Mouse (Mus musculus): ENCODE results near the gene Rpa1. TPM values are rescaled to one million over a fixed set of nuclear protein-coding genes. Genes with fewer than 3 reads are reported as not detected.

Gene Rpa1
- total and polyA plus RNA-seq, 3 experiments: 230 to 357 (median 287) TPM

DNA sequence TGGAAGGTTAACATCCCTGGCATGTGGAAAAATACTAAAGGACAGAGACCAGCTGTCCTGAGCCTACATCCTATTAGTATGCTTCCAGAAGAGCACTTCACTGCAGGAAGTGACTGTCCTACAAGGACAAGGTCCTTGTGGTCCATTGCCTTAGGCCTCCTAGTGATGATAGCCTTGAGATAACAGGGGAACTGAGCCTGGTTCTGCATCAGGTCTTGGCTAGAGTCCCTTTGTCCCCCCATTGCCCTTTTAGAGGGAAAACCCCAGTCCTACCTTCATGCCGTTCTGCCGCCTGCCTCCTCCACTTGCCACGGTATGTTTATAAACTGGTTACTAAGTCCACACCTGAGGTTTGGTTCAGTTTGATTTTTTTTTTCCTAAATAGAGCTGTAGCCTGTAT, 85.9 kb downstream of the Rpa1 start:
- no peaks in the 10 kb centered on the region for H3K9me3 ChIP-seq (replicated peaks; ENCODE audit: low read length)
- in situ Hi-C loops (cut with MboI; ENCODE audit: low pct_ligation_motif_present, low pct_unique_long_range_greater_than_20kb, low sequenced_read_pairs): no loop called here
- H3K79me2 ChIP-seq (replicated peaks; ENCODE audit: control insufficient read depth, extremely low read depth, insufficient read depth, poor library complexity, severe bottlenecking): no peaks in the 10 kb centered on the region
- TF ChIP-seq NELFE (IDR thresholded peaks at IDR 0.05; ENCODE audit: low read depth, low read length) (no peak), MEF2A (IDR thresholded peaks at IDR 0.05; ENCODE audit: borderline replicate concordance, low read depth, low read length) (no peak), ZKSCAN1 (IDR thresholded peaks at IDR 0.05; ENCODE audit: borderline replicate concordance, low read depth, low read length) (no peak), ETS1 (conservative IDR thresholded peaks at IDR 0.05; ENCODE audit: low read depth, low read length) (no peak), MAX (IDR thresholded peaks at IDR 0.05; ENCODE audit: low read length) (no peak), MAZ (IDR thresholded peaks at IDR 0.05; ENCODE audit: low read depth, low read length) (no peak), ZC3H11A (IDR thresholded peaks at IDR 0.05; ENCODE audit: low read depth, low read length) (no peak), SIN3A (IDR thresholded peaks at IDR 0.05; ENCODE audit: low read length) (no peak), MAFK (IDR thresholded peaks at IDR 0.05; ENCODE audit: insufficient replicate concordance, low read length) (no peak), ZMIZ1 (IDR thresholded peaks at IDR 0.05; ENCODE audit: low read depth, low read length) (no peak), CHD1 (IDR thresholded peaks at IDR 0.05; ENCODE audit: low read depth, low read length) (no peak), USF2 (conservative IDR thresholded peaks at IDR 0.05; ENCODE audit: low read depth, low read length) (no peak), IRF4 (IDR thresholded peaks at IDR 0.05; ENCODE audit: low read depth, low read length) (no peak), ELF1 (IDR thresholded peaks at IDR 0.05; ENCODE audit: low read depth, low read length) (no peak), NRF1 (IDR thresholded peaks at IDR 0.05; ENCODE audit: low read depth, low read length) (no peak)
- H3K27me3 ChIP-seq (replicated peaks): peaks cover 5% of the 10 kb centered on the region
- no peak overlapping the region for H3K27ac ChIP-seq (ENCODE audit: insufficient read depth, low read depth)
- H3K36me3 ChIP-seq (replicated peaks in 1 of 2; ENCODE audit: control insufficient read depth in 1 of 2, insufficient read depth in 1 of 2, low read length in 1 of 2): no peaks in the 10 kb centered on the region
- H3K9ac ChIP-seq (ENCODE audit: insufficient read depth, low read depth): no peak overlapping the region
- H3K4me2 ChIP-seq (ENCODE audit: insufficient read depth, low read depth, poor library complexity, severe bottlenecking): no peak overlapping the region
- dilution Hi-C loops (cut with MboI; ENCODE audit: extremely low pct_ligation_motif_present, extremely low pct_unique_long_range_greater_than_20kb, low sequenced_read_pairs): no loop called here
- H3K4me3 ChIP-seq (replicated peaks in 1 of 3; ENCODE audit: low read depth in 2 of 3, low read length in 2 of 3, poor library complexity in 1 of 3): no peak overlapping the region
- peaks cover 10 to 32% of the 10 kb centered on the region in 2 experiments for H3K4me1 ChIP-seq (ENCODE audit: control insufficient read depth in 1 of 2, insufficient read depth in 2 of 2)
- DNase-seq (ENCODE audit: extremely low read depth): no peak

DNA sequence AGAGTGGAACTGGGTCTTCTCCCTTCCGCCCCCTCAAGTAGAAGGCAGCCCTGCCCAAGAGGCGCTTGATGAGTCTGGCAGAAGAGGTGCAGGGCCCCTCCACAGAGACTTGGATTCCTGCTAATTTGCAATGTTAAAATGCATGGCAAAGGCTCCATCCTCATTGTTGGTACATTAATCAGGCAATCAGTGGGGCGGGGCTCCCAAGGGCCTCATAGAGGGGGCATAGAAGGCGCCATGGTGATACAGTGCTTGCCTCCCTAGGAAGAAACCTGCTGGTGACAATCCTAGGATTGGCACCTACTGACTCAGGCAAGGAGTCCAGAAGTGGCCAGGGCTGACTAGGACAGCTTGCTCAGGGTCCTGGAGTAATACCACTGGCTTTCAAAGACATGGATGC, 86.4 kb downstream of the Rpa1 start:
- Histone ChIP-seq H3K27me3 (replicated peaks) (peaks cover 1% of the 10 kb centered on the region), H3K4me2 (ENCODE audit: insufficient read depth, low read depth, poor library complexity, severe bottlenecking) (no peak overlapping the region), H3K4me1 (ENCODE audit: control insufficient read depth in 1 of 2, insufficient read depth in 2 of 2) (peaks cover 10 to 32% of the 10 kb centered on the region in 2 experiments), H3K36me3 (replicated peaks in 1 of 2; ENCODE audit: control insufficient read depth in 1 of 2, insufficient read depth in 1 of 2, low read length in 1 of 2) (no peaks in the 10 kb centered on the region), H3K4me3 (replicated peaks in 1 of 3; ENCODE audit: low read depth in 2 of 3, low read length in 2 of 3, poor library complexity in 1 of 3) (no peak overlapping the region), H3K79me2 (replicated peaks; ENCODE audit: control insufficient read depth, extremely low read depth, insufficient read depth, poor library complexity, severe bottlenecking) (no peaks in the 10 kb centered on the region), H3K9ac (ENCODE audit: insufficient read depth, low read depth) (no peak overlapping the region), H3K27ac (ENCODE audit: insufficient read depth, low read depth) (no peak overlapping the region), H3K9me3 (replicated peaks; ENCODE audit: low read length) (no peaks in the 10 kb centered on the region)
- dilution Hi-C loops (cut with MboI; ENCODE audit: extremely low pct_ligation_motif_present, extremely low pct_unique_long_range_greater_than_20kb, low sequenced_read_pairs) (no loop called here), in situ Hi-C loops (cut with MboI; ENCODE audit: low pct_ligation_motif_present, low pct_unique_long_range_greater_than_20kb, low sequenced_read_pairs) (no loop called here)
- TF ChIP-seq CTCF (conservative IDR thresholded peaks at IDR 0.05 in 1 of 2, IDR thresholded peaks at IDR 0.05 in 1 of 2; ENCODE audit: low read depth in 2 of 2, low read length in 2 of 2) (no peak), MYC (IDR thresholded peaks at IDR 0.05; ENCODE audit: low read depth, low read length) (no peak), GABPA (IDR thresholded peaks at IDR 0.05; ENCODE audit: insufficient replicate concordance, low read depth, low read length) (no peak), HCFC1 (IDR thresholded peaks at IDR 0.05; ENCODE audit: low read depth, low read length) (no peak)
- DNase-seq (ENCODE audit: extremely low read depth): no peak
